Mouse (Mus musculus): ENCODE results near the gene Tmem219. TPM values are rescaled to one million over a fixed set of nuclear protein-coding genes. Genes with fewer than 3 reads are reported as not detected.

Tmem219 gene
- polyA plus RNA-seq, 1 experiment from 2014 or later = 34.1 TPM

GRCm38 (mm10) chr7:126847421-126848398, 75.0 kb downstream of the Tmem219 start:
- Histone ChIP-seq H3K4me2 (ENCODE audit: low read depth, low read length) (peak overlapping the region; percentile 98), H3K36me3 (ENCODE audit: control insufficient read depth, insufficient read depth, low read length) (no peaks in the 10 kb centered on the region; the same call in 1 of the 2 replicates), H3K9ac (ENCODE audit: low read length) (peak overlapping the region; percentile 71), H3K9me3 (replicated peaks; ENCODE audit: control insufficient read depth, low read length) (no peaks in the 10 kb centered on the region), H3K27ac (ENCODE audit: low read length) (no peak overlapping the region), H3K4me3 (replicated peaks; ENCODE audit: low read length) (peak overlapping the region; percentile 54), H3K27me3 (ENCODE audit: control insufficient read depth, insufficient read depth, low read length) (peaks cover 23% of the 10 kb centered on the region), H3K4me1 (ENCODE audit: control insufficient read depth, insufficient read depth, low read length) (peaks cover 9% of the 10 kb centered on the region; the same call in 1 of the 2 replicates)
- under 1% methylated on average over 65 of the region's 74 CpGs for WGBS
- ATAC-seq (ENCODE audit: insufficient read depth, low FRiP score) = peak; percentile 27; the same call in 1 of the 2 replicates

GRCm38 (mm10) chr7:126847116-126847420, 75.6 kb downstream of the Tmem219 start, which contains the start of gene Doc2a:
Gene Doc2a, plus strand, starts transcription at chr7:126847416.
- no peak for ATAC-seq (ENCODE audit: insufficient read depth, low FRiP score)
- Histone ChIP-seq H3K27me3 (ENCODE audit: control insufficient read depth, insufficient read depth, low read length) (peaks cover 23% of the 10 kb centered on the region), H3K4me1 (ENCODE audit: control insufficient read depth, insufficient read depth, low read length) (peaks cover 9% of the 10 kb centered on the region; the same call in 1 of the 2 replicates), H3K9me3 (replicated peaks; ENCODE audit: control insufficient read depth, low read length) (no peaks in the 10 kb centered on the region), H3K4me2 (ENCODE audit: low read depth, low read length) (peak within 1 kb of the TSS; percentile 98), H3K4me3 (replicated peaks; ENCODE audit: low read length) (peak within 1 kb of the TSS; percentile 54), H3K9ac (ENCODE audit: low read length) (peak within 1 kb of the TSS; percentile 71), H3K27ac (ENCODE audit: low read length) (no peak within 1 kb of the TSS), H3K36me3 (ENCODE audit: control insufficient read depth, insufficient read depth, low read length) (no peaks in the 10 kb centered on the region; the same call in 1 of the 2 replicates)
- WGBS = 38% methylated on average over 4 of the region's 4 CpGs

DNA sequence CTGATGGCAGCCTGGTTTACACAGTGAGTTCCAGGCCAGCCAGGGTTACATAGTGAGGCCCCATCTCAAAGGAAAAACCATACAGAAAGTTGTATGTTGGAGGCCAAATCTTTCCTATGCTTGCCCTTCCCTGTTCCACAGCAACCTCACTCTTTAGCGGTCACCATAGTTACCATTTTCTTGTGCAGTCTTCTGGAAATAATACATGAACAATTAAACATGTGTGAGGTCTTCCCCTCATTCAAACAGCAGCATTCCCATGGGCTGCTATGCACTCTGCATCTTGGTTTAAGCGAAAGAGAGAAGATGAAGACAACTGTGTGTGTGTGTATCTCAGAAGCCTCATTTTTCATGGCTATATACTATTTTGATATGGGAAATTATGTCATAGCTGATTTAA, 77.2 kb downstream of the Tmem219 start:
- Histone ChIP-seq H3K9me3 (replicated peaks; ENCODE audit: control insufficient read depth, low read length) (no peaks in the 10 kb centered on the region), H3K27ac (ENCODE audit: low read length) (no peak overlapping the region), H3K27me3 (ENCODE audit: control insufficient read depth, insufficient read depth, low read length) (peaks cover 23% of the 10 kb centered on the region), H3K4me2 (ENCODE audit: low read depth, low read length) (no peak overlapping the region), H3K4me1 (ENCODE audit: control insufficient read depth, insufficient read depth, low read length) (peaks cover 9% of the 10 kb centered on the region; the same call in 1 of the 2 replicates), H3K9ac (ENCODE audit: low read length) (no peak overlapping the region), H3K4me3 (replicated peaks; ENCODE audit: low read length) (no peak overlapping the region), H3K36me3 (ENCODE audit: control insufficient read depth, insufficient read depth, low read length) (no peaks in the 10 kb centered on the region)
- ATAC-seq (ENCODE audit: insufficient read depth, low FRiP score) = no peak
- 88% methylated on average over 2 of the region's 2 CpGs for WGBS

DNA sequence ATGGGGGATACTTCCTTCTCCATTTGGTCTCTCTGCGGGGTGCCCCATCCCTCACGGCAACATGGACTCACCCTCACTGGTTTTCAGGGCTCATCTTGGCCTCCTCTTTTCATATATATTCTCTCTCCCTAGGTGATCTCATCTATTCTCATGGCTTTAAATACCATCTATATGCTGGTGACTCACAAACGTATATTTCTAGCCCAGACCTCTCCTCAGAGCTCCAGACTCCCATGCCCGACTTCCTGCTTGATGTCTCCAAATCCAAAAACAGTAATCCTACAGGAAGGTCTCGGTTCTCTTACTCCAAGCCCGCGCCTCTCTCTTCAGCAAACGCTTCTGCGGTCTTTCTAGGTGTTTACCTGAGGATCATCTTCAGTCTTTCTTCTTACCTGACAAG, 79.4 kb downstream of the Tmem219 start:
- 73% methylated on average over 9 of the region's 9 CpGs for WGBS
- ATAC-seq (ENCODE audit: insufficient read depth, low FRiP score) = no peak
- no peak overlapping the region for H3K4me3 ChIP-seq (replicated peaks; ENCODE audit: low read length)
- no peak overlapping the region for H3K9ac ChIP-seq (ENCODE audit: low read length)
- H3K4me2 ChIP-seq (ENCODE audit: low read depth, low read length) = no peak overlapping the region
- H3K27me3 ChIP-seq (ENCODE audit: control insufficient read depth, insufficient read depth, low read length) = peaks cover 9% of the 10 kb centered on the region
- H3K9me3 ChIP-seq (replicated peaks; ENCODE audit: control insufficient read depth, low read length) = no peaks in the 10 kb centered on the region
- H3K4me1 ChIP-seq (ENCODE audit: control insufficient read depth, insufficient read depth, low read length) = peaks cover 9% of the 10 kb centered on the region; the same call in 1 of the 2 replicates
- no peaks in the 10 kb centered on the region for H3K36me3 ChIP-seq (ENCODE audit: control insufficient read depth, insufficient read depth, low read length)
- no peak overlapping the region for H3K27ac ChIP-seq (ENCODE audit: low read length)

Other genes starting within 250 kb of the Tmem219 start
- 11.9 and 13.0 TPM in 2 replicates for gene Sult1a1, start 246.5 kb downstream of the Tmem219 start, polyA plus RNA-seq (2015; fragmentation: Nextera tagmentation; extraction: Ambion mirVana)
- gene Bola2, start 227.5 kb downstream of the Tmem219 start, polyA plus RNA-seq (2015; fragmentation: Nextera tagmentation; extraction: Ambion mirVana) = 93.0 and 107 TPM in 2 replicates
- gene Slx1b, start 227.1 kb downstream of the Tmem219 start, polyA plus RNA-seq (2015; fragmentation: Nextera tagmentation; extraction: Ambion mirVana) = 9.0 and 9.5 TPM in 2 replicates
- gene Coro1a, start 215.1 kb downstream of the Tmem219 start, polyA plus RNA-seq (2015; fragmentation: Nextera tagmentation; extraction: Ambion mirVana) = 45.8 and 55.5 TPM in 2 replicates
- 94.8 and 109 TPM in 2 replicates for gene Mapk3, start 163.3 kb downstream of the Tmem219 start, polyA plus RNA-seq (2015; fragmentation: Nextera tagmentation; extraction: Ambion mirVana)
- 11.1 and 15.4 TPM in 2 replicates for gene Gdpd3, start 156.6 kb downstream of the Tmem219 start, polyA plus RNA-seq (2015; fragmentation: Nextera tagmentation; extraction: Ambion mirVana)
- gene Ypel3, start 146.0 kb downstream of the Tmem219 start, polyA plus RNA-seq (2015; fragmentation: Nextera tagmentation; extraction: Ambion mirVana) = 60.6 and 65.9 TPM in 2 replicates
- gene Tbx6, start 141.4 kb downstream of the Tmem219 start, polyA plus RNA-seq (2015; fragmentation: Nextera tagmentation; extraction: Ambion mirVana) = 0.27 and 0.47 TPM in 2 replicates
- 180 and 192 TPM in 2 replicates for gene Ppp4c, start 130.4 kb downstream of the Tmem219 start, polyA plus RNA-seq (2015; fragmentation: Nextera tagmentation; extraction: Ambion mirVana)
- 1.1 and 1.3 TPM in 2 replicates for gene Fam57b, start 125.2 kb downstream of the Tmem219 start, polyA plus RNA-seq (2015; fragmentation: Nextera tagmentation; extraction: Ambion mirVana)
- gene 4930451I11Rik, start 91.3 kb downstream of the Tmem219 start, polyA plus RNA-seq (2015; fragmentation: Nextera tagmentation; extraction: Ambion mirVana) = not detected in 2 replicates
- gene Doc2a, start 75.5 kb downstream of the Tmem219 start, polyA plus RNA-seq (2015; fragmentation: Nextera tagmentation; extraction: Ambion mirVana) = 0.89 TPM in 1 of 2 replicates, not detected in the other
- 22.9 and 24.4 TPM in 2 replicates for gene Hirip3, start 60.9 kb downstream of the Tmem219 start, polyA plus RNA-seq (2015; fragmentation: Nextera tagmentation; extraction: Ambion mirVana)
- gene Ino80e, start 60.5 kb downstream of the Tmem219 start, polyA plus RNA-seq (2015; fragmentation: Nextera tagmentation; extraction: Ambion mirVana) = 62.2 and 64.8 TPM in 2 replicates
- 40.1 and 43.3 TPM in 2 replicates for gene Taok2, start 38.2 kb downstream of the Tmem219 start, polyA plus RNA-seq (2015; fragmentation: Nextera tagmentation; extraction: Ambion mirVana)
- gene Kctd13, start 6.0 kb upstream of the Tmem219 start, polyA plus RNA-seq (2015; fragmentation: Nextera tagmentation; extraction: Ambion mirVana) = 11.3 and 12.8 TPM in 2 replicates
- gene Asphd1, start 26.7 kb upstream of the Tmem219 start, polyA plus RNA-seq (2015; fragmentation: Nextera tagmentation; extraction: Ambion mirVana) = 0.18 and 0.45 TPM in 2 replicates
- gene Sez6l2, start 27.6 kb upstream of the Tmem219 start, polyA plus RNA-seq (2015; fragmentation: Nextera tagmentation; extraction: Ambion mirVana) = 1.3 and 1.9 TPM in 2 replicates
- gene Cdipt, start 53.0 kb upstream of the Tmem219 start, polyA plus RNA-seq (2015; fragmentation: Nextera tagmentation; extraction: Ambion mirVana) = 110 and 125 TPM in 2 replicates
- 1.5 and 2.1 TPM in 2 replicates for gene Cdiptos, start 53.2 kb upstream of the Tmem219 start, polyA plus RNA-seq (2015; fragmentation: Nextera tagmentation; extraction: Ambion mirVana)
- gene Mvp, start 91.7 kb upstream of the Tmem219 start, polyA plus RNA-seq (2015; fragmentation: Nextera tagmentation; extraction: Ambion mirVana) = 28.0 and 28.3 TPM in 2 replicates
- gene Pagr1b, start 93.6 kb upstream of the Tmem219 start, polyA plus RNA-seq (2015; fragmentation: Nextera tagmentation; extraction: Ambion mirVana) = 0.36 TPM in 1 of 2 replicates, not detected in the other
- 43.5 and 56.6 TPM in 2 replicates for gene Pagr1a, start 94.4 kb upstream of the Tmem219 start, polyA plus RNA-seq (2015; fragmentation: Nextera tagmentation; extraction: Ambion mirVana)
- gene Gm42742, start 98.2 kb upstream of the Tmem219 start, polyA plus RNA-seq (2015; fragmentation: Nextera tagmentation; extraction: Ambion mirVana) = 31.1 and 39.0 TPM in 2 replicates
- gene Prrt2, start 98.3 kb upstream of the Tmem219 start, polyA plus RNA-seq (2015; fragmentation: Nextera tagmentation; extraction: Ambion mirVana) = 8.5 and 9.6 TPM in 2 replicates
- gene Maz, start 104.1 kb upstream of the Tmem219 start, polyA plus RNA-seq (2015; fragmentation: Nextera tagmentation; extraction: Ambion mirVana) = 23.2 and 27.9 TPM in 2 replicates
- 91.5 and 92.2 TPM in 2 replicates for gene Kif22, start 119.6 kb upstream of the Tmem219 start, polyA plus RNA-seq (2015; fragmentation: Nextera tagmentation; extraction: Ambion mirVana)
- gene Zg16, start 164.4 kb upstream of the Tmem219 start, polyA plus RNA-seq (2015; fragmentation: Nextera tagmentation; extraction: Ambion mirVana) = 29.5 and 61.7 TPM in 2 replicates
- 6.6 and 7.5 TPM in 2 replicates for gene AI467606, start 168.4 kb upstream of the Tmem219 start, polyA plus RNA-seq (2015; fragmentation: Nextera tagmentation; extraction: Ambion mirVana)
- 4.7 and 4.8 TPM in 2 replicates for gene Qprt, start 199.3 kb upstream of the Tmem219 start, polyA plus RNA-seq (2015; fragmentation: Nextera tagmentation; extraction: Ambion mirVana)
- gene Spn, start 214.9 kb upstream of the Tmem219 start, polyA plus RNA-seq (2015; fragmentation: Nextera tagmentation; extraction: Ambion mirVana) = 0.77 and 1.3 TPM in 2 replicates

Data from stomach, embryonic 16.5 days (tissue).